Mouse (Mus musculus) neural tube, postnatal 0 days (tissue): Measurements from ENCODE around the gene Armc12. TPM values are rescaled to one million over a fixed set of nuclear protein-coding genes. Genes with fewer than 3 reads are reported as not detected.

Experiments used
- microRNA-seq: library from miRNA; unstranded; fragments of <30 nt; microRNA quantifications from one replicate; pipeline ENCODE4, GENCODE M21; 2016
- polyA plus RNA-seq: library from polyadenylated mRNA; unstranded; fragments of >200 nt; fragmentation: Nextera tagmentation; extraction: Ambion mirVana; gene quantifications from 2 replicates; pipeline ENCODE4 v1.2.1, GENCODE M21; 2015

Armc12 gene
- polyA plus RNA-seq: not detected in 2 replicates

DNA sequence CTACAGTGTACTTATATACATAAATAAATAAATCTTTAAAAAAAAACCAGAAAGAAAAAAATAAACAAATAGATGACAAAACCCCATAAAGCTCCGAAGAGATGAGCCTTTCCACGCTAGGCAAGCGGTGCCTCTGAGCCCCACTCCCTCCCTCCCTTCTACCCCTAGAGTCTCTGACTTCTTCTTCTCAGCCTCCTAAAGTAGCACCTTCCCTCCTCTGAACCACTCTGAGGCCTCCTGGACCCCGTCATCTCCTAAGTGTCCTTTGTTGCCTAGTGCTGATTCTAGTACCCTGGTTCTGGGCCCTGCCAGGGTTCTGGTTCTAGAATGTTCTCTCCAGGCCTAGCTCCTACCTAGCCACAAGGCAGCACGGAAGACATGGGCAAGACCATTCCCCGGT lies at the start of gene Armc12:
Armc12 (plus strand) TSS at position 301 of the 400 bp plus-strand sequence.

DNA sequence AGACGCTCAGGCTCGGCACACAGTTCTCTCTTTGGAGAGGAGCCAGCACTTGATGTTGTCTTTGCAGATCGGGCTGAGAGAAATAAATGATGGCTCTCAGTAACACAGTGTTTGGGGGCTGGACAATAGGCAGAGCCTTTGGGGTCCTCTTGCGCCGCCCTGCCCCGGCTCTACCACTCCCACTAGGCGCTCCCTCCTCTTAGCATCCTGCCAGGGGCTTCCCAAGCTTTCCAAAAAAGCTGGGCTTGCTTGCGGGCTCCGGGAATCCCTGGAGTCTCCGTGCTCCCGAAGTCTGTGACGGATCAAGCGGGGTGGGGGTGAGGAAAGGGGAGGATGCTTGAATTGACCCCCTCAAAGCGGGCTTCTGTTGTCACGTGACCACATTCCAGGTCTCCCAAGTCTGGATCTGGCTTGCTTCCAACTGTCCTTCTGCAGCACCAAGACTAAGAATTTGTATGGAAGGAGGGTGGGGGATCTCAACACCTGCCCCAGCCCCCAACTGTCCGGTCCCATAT lies 13.1 kb upstream of the Armc12 start, which contains the start of gene Fkbp5:
Fkbp5 (minus strand) TSS at position 87 of the 515 bp plus-strand sequence.

DNA sequence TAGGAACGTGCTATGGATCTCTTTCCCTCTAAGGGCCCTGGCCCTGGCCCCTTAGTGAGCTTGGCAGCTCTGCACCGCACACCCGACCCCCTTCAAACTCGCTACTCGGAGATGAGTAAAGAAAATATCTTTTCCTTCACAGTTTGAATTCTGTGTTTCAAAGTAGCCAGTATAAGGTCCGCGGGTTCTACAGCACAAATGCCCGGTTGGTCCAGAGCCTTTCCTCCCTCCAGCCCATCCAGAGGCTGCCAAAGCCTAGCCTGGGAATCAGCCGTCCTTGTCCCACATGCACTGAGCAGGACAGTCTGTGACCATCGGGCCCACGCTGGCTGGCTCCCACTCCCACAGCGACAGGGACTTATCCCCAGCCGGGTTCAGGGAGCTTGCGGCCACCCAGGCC lies 18.5 kb downstream of the Armc12 start, which contains the start of gene Clpsl2:
Clpsl2 (plus strand) TSS at position 301 of the 400 bp plus-strand sequence.

DNA sequence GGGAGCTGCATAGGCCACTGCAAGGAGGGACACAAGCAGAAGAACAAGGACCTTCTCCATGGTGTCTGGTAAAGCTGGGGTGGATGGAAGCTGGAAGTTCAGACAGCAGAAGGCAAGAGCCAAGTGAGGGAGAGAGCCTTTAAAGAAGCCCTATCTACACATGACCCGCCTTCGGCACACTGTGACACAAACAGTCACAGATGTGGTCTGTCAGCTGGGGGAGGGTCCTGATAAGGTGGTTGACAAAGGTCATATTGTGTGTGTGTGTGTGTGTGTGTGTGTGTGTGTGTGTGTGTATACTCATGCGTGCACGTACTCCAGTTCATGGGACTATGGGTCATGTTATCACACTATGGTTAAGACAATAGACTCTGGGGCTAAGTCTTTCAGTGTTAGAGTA lies 30.0 kb downstream of the Armc12 start, which contains the start of gene Clps:
Clps (minus strand) TSS at position 169 of the 400 bp plus-strand sequence.

DNA sequence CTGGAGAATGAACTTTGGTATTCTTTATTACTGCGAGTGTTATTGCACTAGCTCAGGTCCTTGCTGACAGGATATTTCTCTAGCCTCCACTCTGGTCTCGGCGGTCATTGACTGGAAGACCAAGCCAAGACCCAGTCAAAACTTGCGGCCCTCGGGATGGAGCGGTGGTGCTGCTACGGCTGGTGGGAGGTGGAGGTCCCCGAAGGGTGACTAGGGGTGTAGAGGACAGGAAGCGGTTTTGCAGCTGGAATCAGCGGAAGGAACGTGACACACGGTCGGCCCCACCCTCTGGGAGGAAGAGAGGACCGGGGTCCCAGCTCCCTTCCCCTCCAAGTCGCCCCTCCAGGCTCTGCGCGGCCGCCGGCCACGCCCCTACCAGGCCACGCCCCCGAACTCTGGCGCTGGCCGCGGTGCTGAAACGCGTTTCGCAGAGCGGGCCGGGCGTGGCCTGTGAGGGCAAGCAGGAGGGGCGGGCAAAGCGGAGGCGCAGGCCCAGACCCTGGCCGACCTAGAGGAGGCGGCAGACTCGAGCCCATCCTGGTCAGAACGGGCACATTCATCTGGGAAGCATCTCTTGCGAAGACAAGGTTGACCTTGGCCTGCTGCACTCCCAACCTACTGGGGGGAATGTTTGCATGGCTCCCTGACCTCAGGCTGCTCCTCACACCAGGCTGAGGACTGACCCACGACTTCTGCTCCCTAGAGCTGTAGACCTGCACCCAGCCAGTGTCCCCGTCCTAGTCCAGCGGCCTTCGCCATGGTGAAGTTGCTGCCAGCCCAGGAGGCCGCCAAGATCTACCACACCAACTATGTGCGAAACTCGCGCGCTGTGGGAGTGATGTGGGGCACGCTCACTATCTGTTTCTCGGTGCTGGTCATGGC lies 44.9 kb downstream of the Armc12 start, which contains the start of gene Lhfpl5:
Lhfpl5 (plus strand) TSS at position 398 of the 882 bp plus-strand sequence.

Small RNA genes lying within 50 kb of the gene (microRNA-seq; reads per million reads assigned to microRNA genes)
- not detected for gene Gm25195
- not detected for gene Mir6969

Other genes with a start within 250 kb of the Armc12 start
- gene Fance, start 217.3 kb upstream of the Armc12 start, polyA plus RNA-seq: 26.3 and 29.9 TPM in 2 replicates
- gene Rpl10a, start 202.3 kb upstream of the Armc12 start, polyA plus RNA-seq: 365 and 370 TPM in 2 replicates
- 1.6 and 1.8 TPM in 2 replicates for gene Tead3, start 180.0 kb upstream of the Armc12 start, polyA plus RNA-seq
- gene Tulp1, start 165.6 kb upstream of the Armc12 start, polyA plus RNA-seq: 1.1 and 1.2 TPM in 2 replicates
- 17.4 TPM in 2 replicates for gene Fkbp5, start 13.3 kb upstream of the Armc12 start, polyA plus RNA-seq
- gene Clpsl2, start 18.6 kb downstream of the Armc12 start, polyA plus RNA-seq: not detected in 2 replicates
- gene Clps, start 30.0 kb downstream of the Armc12 start, polyA plus RNA-seq: not detected in 2 replicates
- 27.5 and 31.4 TPM in 2 replicates for gene Lhfpl5, start 44.8 kb downstream of the Armc12 start, polyA plus RNA-seq
- gene Srpk1, start 91.9 kb downstream of the Armc12 start, polyA plus RNA-seq: 91.1 and 96.2 TPM in 2 replicates
- 0.84 and 1.4 TPM in 2 replicates for gene Slc26a8, start 159.4 kb downstream of the Armc12 start, polyA plus RNA-seq
- 21.0 and 22.4 TPM in 2 replicates for gene Mapk14, start 160.5 kb downstream of the Armc12 start, polyA plus RNA-seq
- 1.6 and 2.3 TPM in 2 replicates for gene AC170998.1, start 195.3 kb downstream of the Armc12 start, polyA plus RNA-seq
- gene Mapk13, start 238.5 kb downstream of the Armc12 start, polyA plus RNA-seq: 0.73 and 1.0 TPM in 2 replicates